Mouse (Mus musculus): Measurements from ENCODE around the gene Napa.

DNA sequence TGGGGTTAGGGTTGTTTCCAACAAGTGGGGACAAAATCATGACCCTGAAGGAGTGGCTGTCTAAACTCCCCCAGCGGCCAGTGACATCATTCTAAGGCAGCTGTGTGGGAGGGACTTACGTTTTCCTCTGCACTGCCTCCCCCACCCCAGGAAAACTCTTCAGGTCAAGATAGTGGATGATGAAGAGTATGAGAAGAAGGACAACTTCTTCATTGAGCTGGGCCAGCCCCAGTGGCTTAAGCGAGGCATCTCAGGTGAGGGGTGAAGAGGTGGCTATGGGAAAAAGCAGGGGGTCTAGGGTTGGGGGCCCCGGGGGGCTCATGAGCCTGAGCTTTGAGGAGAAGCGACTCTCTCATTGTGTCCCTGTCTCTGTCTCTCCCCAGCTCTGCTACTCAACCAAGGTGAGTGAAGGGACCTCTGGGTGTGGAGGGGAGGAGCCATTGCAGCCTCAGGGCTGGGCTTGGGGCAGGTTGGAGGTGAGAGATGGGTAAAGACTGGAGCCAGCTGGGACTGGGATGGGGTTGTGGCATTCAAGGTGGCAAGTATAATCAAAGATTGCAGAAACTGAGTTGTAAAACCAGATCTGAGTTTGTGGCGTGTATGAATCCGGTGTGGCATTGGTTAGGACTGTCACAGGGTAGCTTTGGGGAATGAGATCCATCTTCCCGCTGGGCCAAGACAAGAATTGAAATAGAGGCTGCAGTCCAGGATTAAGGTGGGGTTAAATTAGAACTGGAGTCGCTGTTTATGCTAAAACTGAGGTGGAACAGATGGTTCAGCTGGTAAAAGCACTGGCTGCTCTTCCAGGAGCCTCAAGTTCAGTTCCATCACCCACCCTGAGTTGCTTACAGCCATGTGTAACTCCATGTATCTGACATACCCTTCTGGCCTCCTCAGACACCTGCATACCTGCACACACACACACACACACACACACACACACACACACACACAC lies 52.2 kb downstream of the Napa start:
- TF ChIP-seq CTCF (IDR thresholded peaks at IDR 0.05; ENCODE audit: low read depth, low read length): no peak
- no peak for TF ChIP-seq EP300 (IDR thresholded peaks at IDR 0.05; ENCODE audit: insufficient read depth, low read depth, low read length)
- TF ChIP-seq POLR2A (IDR thresholded peaks at IDR 0.05; ENCODE audit: insufficient read depth, low read length): no peak

Data from ES-Bruce4 (cell line).